Mouse (Mus musculus): Measurements from ENCODE around the gene Gm20219.
"Not testable (repeated sequence)": the region's sequence is repeated elsewhere in the genome, so short reads cannot be mapped to it uniquely, and the experiment has no call there.

Gm20219 gene

DNA sequence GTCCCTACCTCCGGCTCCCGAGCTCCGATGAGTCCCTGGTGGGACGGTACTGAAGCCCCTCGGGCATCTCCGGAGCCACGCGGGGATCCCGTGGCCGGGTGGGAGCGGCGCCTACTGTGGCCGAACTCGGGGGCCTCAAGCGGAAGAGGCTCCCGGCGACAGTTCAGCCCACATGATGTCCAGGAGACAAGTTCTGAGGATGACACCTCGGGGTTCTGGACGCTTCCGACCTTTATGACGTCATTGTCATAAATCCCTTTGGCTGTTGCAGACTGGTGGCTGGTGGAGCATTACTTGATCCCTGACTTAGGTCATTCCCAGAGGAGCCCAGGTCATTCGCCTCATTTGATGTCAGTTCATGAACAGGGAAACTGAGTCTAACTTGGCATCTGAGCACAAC, 41.9 kb downstream of the Gm20219 start, which contains the start of gene Znrf4:
Gene Znrf4 (minus strand): TSS at position 122 of the 400 bp plus-strand sequence.
- DNase-seq (ENCODE audit: low spot score): no peak

DNA sequence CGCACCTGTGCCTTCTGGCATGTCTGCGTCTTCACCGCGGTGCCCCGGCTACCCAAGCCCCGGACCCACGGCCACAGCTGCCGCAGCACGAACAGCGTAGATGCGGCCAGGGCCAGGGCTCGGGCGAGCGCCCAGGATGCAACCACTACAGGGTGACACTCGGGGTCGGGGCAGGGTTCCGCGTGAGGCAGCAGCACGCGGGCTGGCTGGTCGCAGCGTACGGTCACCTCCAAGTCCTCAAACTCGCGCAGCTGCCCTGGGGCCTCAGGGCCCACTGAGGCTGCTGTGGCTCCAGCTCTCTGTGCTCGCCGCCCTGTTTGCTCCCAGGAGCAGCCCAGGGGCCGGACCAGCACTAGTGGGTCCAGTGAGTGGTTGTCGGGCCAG, 42.5 kb downstream of the Gm20219 start:
- DNase-seq (ENCODE audit: low spot score): no peak

DNA sequence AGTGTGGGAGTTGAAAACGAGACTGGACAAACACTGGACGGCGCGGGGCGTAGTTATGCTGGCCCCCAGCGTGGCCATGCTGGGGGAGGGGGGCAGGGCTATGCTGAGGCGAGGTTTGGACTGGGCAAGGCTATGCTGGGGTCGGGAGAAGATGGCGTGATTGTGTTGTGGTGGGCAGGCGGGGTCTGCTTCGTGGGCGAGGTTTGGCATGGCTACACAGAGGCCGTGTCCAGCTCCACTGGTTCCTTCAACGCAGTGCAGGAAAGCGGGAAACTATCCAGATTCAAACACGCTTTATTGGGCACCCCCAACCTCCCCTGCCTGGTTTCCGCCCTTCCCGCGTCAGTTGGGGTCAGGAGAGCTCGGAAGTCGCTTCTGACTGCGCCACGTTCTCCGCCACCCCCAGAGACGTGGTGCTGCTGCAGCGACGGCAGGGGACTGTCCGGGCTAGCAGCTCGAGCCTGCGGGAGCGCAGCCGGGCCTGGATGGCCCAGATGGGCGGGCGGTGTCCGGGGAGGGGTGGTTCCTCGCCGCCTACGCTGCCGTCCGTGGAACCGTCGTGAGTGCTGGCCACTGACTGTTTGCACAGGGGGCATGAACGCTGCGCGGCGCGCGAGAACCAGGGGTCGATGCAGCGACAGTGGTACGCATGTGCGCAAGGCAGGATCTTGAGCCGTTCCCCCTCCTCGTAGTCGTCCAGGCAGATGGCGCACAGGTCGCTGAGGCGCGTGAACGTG, 43.0 kb downstream of the Gm20219 start:
- no peak for DNase-seq (ENCODE audit: low spot score)

DNA sequence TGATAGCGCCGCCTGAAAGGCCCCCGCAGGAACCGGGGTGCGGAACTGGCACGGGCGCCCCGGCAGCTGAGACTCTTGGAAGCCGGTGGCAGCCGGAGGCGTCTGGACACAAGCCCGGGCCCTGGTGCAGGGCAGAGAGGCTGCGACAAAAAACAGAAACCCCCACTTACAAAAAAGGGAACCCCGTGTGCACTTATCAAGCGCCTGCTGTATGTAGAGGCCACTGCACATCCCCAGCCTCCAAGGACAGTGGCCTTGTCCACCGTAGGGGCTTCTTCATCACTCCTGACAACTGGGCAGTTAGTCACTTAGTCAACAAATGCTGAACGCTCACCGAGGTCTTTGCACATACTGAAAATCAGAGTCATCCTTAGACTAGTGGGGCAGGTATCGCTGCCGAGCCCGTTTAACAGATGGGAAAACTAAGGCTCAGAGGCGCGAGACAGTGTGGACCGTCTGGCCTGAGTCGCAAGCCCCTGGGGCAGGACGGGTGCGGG, 43.7 kb downstream of the Gm20219 start:
- DNase-seq (ENCODE audit: low spot score): no peak

DNA sequence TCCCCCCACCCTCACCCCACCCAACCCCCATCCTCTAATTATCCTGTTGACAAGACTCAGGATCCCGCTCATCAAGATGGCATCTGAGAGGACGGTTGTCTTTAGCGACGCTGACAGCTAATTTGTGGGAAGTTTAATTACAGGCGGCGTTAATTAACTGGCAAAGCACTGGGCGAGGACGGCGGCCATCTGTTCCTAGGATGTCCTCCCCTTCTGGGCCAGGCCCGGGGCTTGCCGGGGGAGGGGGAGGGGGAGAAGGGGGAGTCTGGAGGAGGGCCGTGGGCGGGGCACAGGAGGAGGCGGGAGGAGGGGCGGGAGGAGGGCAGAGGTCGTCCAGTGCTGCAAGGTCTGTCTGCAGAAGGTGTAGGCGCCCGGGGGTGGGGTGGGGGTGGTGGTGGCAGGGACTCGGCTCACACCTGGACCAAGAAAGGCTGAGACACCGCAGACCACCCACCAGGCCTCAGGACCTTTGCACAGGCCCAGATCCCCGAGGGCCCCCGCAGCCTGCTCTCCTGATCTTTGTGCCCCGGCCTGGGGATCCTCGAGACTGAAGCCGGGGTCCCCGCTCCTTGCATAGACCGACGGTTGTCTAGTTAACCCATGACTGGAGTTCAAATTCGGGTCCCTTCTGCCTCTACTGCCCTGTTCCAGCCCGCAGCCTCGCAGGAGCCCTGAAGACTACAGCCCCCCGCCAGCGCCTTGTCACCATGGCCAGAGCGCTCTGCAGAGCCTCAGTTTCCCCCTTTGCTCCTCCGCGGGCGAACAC, 44.3 kb downstream of the Gm20219 start:
- no peak for DNase-seq (ENCODE audit: low spot score)

DNA sequence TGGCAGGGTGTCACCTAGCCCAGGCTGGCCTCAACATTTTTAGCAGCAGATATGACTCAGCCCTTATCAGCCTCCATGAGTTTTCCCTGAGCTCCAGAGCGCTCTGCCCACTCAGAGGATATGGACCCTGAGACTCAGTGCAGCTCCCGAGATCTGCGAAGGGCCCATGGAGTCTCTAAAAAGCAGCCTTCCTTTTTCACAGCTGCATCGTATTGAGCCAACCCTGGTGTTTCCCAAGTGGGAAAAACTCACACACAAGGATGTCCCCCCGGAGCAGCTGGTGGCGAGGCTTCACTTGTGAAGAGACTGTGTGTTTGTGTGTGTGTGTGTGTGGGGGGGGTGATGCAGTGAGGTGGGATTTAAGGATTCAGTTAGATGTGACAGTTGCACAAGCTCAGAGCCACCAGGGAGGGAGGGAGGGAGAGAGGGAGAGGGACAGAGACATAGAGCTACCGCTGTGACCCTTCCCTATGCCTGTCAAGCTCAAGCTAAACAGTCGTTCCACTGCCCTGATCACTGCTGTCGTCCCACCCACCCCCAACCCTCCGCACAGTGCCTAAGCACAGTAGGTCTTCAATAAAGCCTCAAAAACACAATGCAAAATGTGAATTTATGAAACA, 45.1 kb downstream of the Gm20219 start:
- DNase-seq (ENCODE audit: low spot score): no peak

DNA sequence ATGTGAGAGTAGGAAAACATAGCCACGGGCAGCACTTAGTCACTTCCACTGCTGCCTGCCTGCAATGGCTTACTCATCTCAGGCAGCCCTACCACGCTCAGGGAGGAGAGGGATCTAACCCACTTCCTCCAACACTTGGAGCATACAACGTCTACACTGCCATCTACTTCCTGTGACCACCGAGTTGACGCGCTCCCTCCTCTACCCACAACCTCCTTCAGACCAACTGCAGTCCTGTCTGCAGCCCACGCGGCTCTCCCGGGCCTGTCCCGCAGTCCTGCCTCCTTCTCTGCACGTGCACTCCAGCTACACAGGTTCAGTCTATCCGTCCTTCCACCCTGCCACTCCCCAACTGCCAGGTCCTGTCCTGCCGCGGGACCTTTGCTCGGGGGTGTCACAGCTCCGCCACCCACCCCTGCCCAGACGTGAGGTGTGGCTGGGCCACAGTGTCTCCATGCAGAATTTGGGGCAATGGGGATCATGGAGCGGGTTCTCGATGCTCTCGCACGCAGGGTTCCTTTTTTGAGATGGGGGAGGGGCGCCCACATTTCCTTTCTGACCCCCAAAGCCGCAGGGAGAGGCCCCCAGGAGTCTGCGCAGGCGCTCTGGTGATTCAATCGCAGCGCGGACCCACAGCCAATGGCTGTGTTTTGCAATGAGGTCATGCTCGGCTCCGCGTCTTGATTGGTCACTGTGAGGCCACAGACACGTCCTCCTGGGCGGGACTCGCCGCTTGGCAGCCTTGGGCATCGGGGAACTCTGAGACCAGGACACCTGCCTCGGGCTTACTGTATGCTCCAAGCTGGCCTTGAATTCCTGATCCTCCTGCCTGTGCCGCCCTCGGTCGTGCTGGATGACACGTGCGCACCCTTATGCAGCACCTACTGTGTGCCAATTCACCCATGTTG, 46.8 kb downstream of the Gm20219 start:
- peak; percentile 94 for DNase-seq (ENCODE audit: low spot score)

DNA sequence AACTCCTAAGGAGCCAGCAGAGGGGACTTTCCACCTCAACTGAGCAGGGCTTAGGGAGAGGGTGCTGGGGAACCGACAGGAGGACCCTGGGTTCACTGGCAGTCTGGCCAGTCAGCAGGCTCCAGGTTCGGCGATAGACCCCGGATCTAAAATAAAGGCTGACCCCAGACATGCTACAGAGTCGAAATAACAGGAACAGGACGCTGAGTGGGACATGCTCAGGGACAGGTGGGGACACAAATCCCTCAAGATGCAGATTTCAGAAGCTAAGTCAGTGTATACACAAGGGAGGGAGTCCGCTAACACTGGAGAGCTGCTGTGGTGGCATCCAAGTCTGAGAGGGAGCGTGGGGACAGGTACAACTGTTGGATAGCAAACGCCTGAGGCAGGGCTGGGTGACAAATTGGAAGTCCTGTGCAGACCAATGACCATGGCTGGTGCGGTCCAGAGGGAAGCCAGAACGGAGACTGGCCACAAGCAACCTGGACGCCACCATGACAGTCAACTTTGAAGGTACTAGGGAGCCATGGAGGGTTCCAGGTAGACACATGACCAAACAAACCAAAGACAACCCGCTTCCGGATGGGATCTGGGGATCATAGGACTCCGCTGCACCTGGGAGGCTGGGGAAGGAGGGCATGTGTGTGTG, 47.6 kb downstream of the Gm20219 start:
- DNase-seq (ENCODE audit: low spot score): no peak

DNA sequence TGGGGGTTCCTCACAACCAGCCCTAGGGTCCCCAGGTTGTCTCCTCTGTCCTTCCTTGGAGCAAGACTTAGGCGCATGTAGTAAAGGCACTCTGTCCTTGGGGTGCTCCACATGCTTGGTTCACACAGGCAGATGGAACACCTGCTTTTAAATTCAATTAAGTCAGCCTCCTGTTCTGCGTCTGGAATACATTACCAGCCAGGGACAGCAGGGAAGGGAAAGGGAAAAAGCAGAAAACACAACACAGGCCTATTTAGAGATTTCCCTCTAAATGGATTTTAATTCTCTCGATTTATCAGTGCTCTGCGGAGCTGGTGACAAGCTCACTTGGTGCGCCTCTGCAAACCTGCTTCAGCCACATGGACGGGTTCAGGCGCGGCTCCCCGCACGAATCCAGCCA, 48.8 kb downstream of the Gm20219 start:
- DNase-seq (ENCODE audit: low spot score): no peak

DNA sequence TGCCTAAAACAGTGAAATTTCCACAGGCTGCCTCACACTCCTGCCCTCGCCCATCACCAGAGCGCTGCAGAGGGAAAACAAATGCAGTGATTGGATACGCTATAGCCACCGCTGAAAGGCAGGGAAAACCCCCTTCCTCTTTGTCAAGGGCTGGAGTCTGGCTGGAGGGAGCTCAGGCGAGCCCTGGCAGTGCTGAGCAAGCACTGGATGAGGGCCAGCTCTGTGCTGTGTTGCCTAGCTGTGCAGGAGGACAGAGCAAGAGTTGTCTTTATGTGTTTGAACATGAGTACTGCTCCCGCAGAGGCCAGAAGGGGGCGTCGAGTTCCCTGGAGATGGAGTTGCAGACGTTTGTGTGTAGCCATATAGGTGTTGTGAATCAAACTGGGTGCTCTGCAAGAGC, 51.7 kb downstream of the Gm20219 start:
- no peak for DNase-seq (ENCODE audit: low spot score)

DNA sequence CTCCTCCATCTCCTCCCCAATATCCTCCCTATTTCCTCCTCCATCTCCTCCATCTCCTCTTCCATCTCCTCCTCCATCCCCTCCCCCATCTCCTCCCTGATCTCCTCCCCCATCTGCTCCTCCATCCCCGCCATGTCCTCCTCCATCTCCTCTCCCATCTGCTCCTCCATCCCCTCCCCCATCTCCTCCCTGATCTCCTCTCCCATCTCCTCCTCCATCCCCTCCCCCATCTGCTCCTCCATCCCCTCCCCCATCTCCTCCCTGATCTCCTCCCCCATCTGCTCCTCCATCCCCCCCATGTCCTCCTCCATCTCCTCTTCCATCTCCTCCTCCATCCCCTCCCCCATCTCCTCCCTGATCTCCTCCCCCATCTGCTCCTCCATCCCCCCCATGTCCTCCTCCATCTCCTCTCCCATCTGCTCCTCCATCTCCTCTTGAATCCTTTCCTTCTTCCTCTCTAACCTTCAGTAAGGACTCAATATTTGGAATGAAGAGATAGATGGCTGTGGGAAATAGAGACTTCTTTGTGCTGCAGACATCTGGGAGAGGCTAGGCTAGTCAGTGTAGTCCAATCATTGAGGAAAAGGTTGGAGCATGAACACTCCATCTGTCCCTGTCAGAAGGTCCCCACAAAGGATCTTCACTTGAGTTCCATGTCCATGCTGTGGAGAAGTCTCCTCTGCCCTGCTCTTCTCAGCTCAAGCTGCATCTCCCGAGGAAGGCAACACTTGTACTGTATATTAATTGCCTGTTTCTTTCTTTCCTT, 52.4 kb downstream of the Gm20219 start:
- DNase-seq (ENCODE audit: low spot score): not testable (repeated sequence)
